Mouse (Mus musculus) C2C12 (cell line): ENCODE results near the gene Aff1.

Source experiments
- CEBPB ChIP-seq: IDR thresholded peaks from one replicate; pipeline ENCODE4 v1.6.1; 2011; ENCODE audit warnings: low read depth, mild to moderate bottlenecking, control low read depth, moderate library complexity
- CTCF ChIP-seq: IDR thresholded peaks from one replicate; pipeline ENCODE4 v1.5.1; 2011; ENCODE audit not compliant: control insufficient read depth, insufficient read depth, insufficient read length
- MAX ChIP-seq: IDR thresholded peaks from one replicate; pipeline ENCODE4 v1.6.1; 2011; ENCODE audit warnings: mild to moderate bottlenecking, control low read depth
- USF1 ChIP-seq: IDR thresholded peaks from one replicate; pipeline ENCODE4 v1.6.1; 2011; ENCODE audit warnings: low read depth, mild to moderate bottlenecking, control low read depth, moderate library complexity

DNA sequence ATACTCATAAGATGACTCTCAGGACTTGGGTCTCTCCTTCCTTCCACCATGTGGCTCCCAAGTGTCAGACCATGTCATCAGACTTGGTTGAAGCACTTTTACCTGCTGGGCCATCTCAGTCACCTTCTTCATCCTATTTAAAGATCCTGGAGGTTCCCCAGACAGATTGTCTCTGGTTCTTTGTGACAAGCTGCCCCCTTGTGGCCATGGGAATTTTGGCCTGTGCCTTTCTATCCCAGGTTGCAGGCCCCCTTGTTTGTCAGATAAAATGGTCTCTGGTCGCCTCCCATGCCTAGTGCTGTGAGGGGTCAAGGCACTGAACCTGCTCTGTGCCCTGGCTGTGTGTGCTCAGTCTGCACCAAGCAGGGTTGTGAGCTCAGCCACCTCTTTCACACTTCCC lies 151.8 kb downstream of the Aff1 start:
- no peak for TF ChIP-seq CEBPB
- no peak for TF ChIP-seq CTCF
- TF ChIP-seq USF1, result no peak
- no peak for TF ChIP-seq MAX
